In genomic region chr19:53729919-53730318, GRCm38 (mm10) we compare ENCODE assay signal across 13 mouse cellular contexts. TPM values are rescaled to one million over a fixed set of nuclear protein-coding genes. Genes with fewer than 3 reads are reported as not detected.
DNase-seq lines count a peak whose midpoint lies in the region.
"Had no signal": no experiment of that assay in that cellular context is flagged by ENCODE, and none has a peak within 500 bp of the region (broad histone marks: within the 10 kb centered on the region; RNA-seq: fewer than 3 reads in every experiment).

No protein-coding gene starts in this region.

- peak; percentile 24 for DNase-seq in MN1 (ENCODE audit: low spot score)
- DNase-seq in gastrocnemius, adult 18-20 months (ENCODE audit: low spot score) = peak; percentile 93
- peak; percentile 70 for DNase-seq in heart, adult 8-10 months (ENCODE audit: low spot score)
- peak; percentile 79 to 89 for DNase-seq in heart, postnatal 10 days
- DNase-seq in lung, postnatal 36 days = no peak
- no peak for DNase-seq in lung, postnatal 10 days
- DNase-seq in liver = no peak
- DNase-seq: cerebellum, adult 9-10 months; kidney, adult 8-10 months; lung, embryonic 14.5 days; right cerebral cortex, adult 18-20 months; thymus, adult 18-20 months had no signal

- intact Hi-C loops in heart, postnatal 10 days (cut with DNase I) = no loop called here

RNA-seq across cellular contexts. Expression of gene Rbm20, which starts 52.8 kb away (rescaled TPM):
- total RNA-seq in gastrocnemius, adult 18-20 months (2021) = 10 to 100 TPM; 75.3 to 75.4 TPM
- total RNA-seq in heart, adult 8-10 months (2022) = 100 to 1,000 TPM; 232 to 257 (median 245) TPM
- 100 to 1,000 TPM; 257 to 294 TPM for total RNA-seq in heart, postnatal 10 days (2021)
- total RNA-seq: neutrophil, adult 5-6 weeks had no signal

Comparison
In these comparisons a context has a peak if more than half of its experiments do, and no peak if none do; other contexts are left out.
1. DNase-seq: peak in MN1 (single experiment), gastrocnemius, adult 18-20 months (single experiment), heart, adult 8-10 months (single experiment) and heart, postnatal 10 days (2 of 2); none in lung, postnatal 36 days (single experiment), lung, postnatal 10 days (single experiment) and liver (single experiment).